Mouse (Mus musculus) monocyte, adult 5-6 weeks (primary cell): ENCODE data around the gene Vav3. TPM values are rescaled to one million over a fixed set of nuclear protein-coding genes. Genes with fewer than 3 reads are reported as not detected.

ENCODE experiments used
- ATAC-seq: fragments of 153-309, 156-312 bp; replicated peaks from 2 replicates; pipeline ENCODE4 v1.8.0; 2017; ENCODE audit warnings: mild to moderate bottlenecking; ENCODE audit not compliant: low TSS enrichment, insufficient number of reproducible peaks, severe bottlenecking, poor library complexity, low FRiP score
- total RNA-seq: library from RNA; stranded (forward); fragments of 200-1000, 200-491, 200-594 nt; gene quantifications from 3 replicates; pipeline ENCODE4 v1.2.3, GENCODE M21; 2017

Vav3 gene
- total RNA-seq, 1 experiment from 2014 or later, result 89.2 TPM

- no peak for ATAC-seq
These were observed 80.0 kb downstream of the Vav3 start for GRCm38 (mm10) chr3:109420403-109420802.

GRCm38 (mm10) chr3:109421019-109421418 lies 80.6 kb downstream of the Vav3 start:
- no peak for ATAC-seq

DNA sequence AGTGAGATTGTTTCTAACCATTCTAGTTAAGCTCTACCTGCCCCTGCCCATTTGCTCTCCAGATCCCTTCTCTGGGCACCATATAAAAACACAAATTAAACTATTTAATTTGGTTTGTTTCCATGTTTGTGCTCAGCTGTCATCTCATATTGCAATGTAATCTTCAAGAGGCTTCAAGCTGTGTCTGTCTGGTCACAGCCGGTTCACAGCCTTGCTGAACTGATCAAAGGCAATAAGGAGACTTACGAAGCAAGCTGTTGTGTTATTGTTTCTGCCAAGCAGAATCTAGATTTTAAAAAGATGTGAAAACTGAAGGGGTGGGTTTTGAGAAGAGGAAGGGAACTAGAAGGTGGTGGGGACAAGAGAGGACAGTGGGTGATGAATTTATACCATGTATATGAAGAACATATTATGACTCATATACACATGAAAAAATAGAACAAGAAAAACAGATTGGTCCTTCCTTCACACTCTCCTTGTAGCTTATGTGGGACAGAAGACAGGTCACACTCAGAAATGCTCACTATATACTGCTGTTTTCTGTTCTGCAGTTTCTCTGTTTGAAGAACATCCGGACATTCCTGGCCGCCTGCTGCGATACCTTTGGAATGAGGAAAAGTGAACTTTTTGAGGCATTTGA lies 83.1 kb downstream of the Vav3 start:
- no peak for ATAC-seq

- ATAC-seq, result no peak
These were observed 90.8 kb downstream of the Vav3 start for GRCm38 (mm10) chr3:109431285-109431684.

GRCm38 (mm10) chr3:109438552-109438951 lies 98.1 kb downstream of the Vav3 start:
- ATAC-seq, result no peak

- ATAC-seq, result 0 out of 2 replicates have a peak, but pooled peaks have one; percentile 38
These were observed 98.8 kb downstream of the Vav3 start for GRCm38 (mm10) chr3:109439253-109439652.

GRCm38 (mm10) chr3:109440001-109440400 lies 99.5 kb downstream of the Vav3 start:
- no peak for ATAC-seq

GRCm38 (mm10) chr3:109444077-109444476 lies 103.6 kb downstream of the Vav3 start:
- ATAC-seq, result no peak

- no peak for ATAC-seq
These were observed 106.5 kb downstream of the Vav3 start for GRCm38 (mm10) chr3:109446903-109447302.

GRCm38 (mm10) chr3:109448249-109448648 lies 107.8 kb downstream of the Vav3 start:
- peak; percentile 89 for ATAC-seq

DNA sequence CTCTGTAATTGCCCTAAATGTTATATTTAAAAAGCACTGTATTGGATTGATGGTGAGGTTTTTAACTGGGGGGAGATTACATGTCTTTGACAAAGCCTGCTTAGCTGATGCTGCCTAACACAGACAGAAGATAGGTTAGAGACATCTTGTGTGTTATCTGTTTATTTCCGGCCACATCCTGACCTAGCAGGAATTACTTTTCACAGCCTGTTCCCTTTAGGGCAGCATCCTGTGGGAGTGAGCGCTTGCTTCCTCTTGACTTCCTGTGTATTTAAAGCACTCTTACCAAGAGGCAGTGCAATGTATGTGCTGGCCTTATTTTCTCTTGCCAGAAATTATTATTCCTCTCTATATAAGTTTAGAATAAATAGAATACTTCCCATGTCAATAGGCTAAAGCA lies 111.5 kb downstream of the Vav3 start:
- ATAC-seq, result no peak

DNA sequence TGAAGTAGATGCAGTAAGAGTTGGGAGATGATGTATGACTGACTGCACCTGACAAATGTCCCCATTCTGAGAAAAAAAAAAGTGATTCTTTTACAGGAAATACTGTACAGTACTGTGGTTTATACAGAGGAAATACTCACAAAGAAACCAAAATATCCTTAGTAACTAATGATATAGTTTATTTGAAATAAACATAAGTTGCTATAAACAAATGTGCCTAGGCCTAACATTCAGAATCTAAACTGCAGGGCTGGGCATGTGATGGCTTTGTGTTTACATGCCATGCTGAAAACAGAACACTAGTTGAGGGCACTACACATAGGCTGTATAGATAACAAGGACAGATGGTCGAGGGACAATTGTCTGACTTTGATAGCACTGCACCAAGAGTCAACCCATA lies 114.2 kb downstream of the Vav3 start:
- ATAC-seq, result no peak

DNA sequence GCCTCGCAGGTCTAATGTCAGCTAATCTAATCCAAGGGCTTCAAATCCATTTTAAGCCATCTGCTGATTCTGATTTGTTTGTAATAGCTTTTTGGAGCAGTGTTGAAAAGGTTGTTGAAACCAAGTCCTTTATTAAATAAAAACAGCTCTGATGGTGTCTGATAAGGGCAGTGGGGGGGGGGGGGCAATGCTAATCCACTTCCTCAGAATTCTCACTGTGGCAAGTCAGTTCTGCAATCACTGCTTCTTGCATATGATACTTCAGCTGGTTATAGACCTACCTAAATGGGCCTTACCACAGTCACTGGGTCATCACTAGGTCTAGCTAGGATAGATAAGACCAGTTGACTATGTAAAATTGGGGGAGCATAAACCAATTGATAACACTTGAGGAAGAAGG lies 115.9 kb downstream of the Vav3 start:
- ATAC-seq, result no peak

GRCm38 (mm10) chr3:109463684-109464083 lies 123.2 kb downstream of the Vav3 start:
- peak; percentile 40; the same call in 1 of the 2 replicates for ATAC-seq

GRCm38 (mm10) chr3:109464600-109464999 lies 124.1 kb downstream of the Vav3 start:
- ATAC-seq, result peak; percentile 93

GRCm38 (mm10) chr3:109466541-109466940 lies 126.1 kb downstream of the Vav3 start:
- no peak for ATAC-seq

DNA sequence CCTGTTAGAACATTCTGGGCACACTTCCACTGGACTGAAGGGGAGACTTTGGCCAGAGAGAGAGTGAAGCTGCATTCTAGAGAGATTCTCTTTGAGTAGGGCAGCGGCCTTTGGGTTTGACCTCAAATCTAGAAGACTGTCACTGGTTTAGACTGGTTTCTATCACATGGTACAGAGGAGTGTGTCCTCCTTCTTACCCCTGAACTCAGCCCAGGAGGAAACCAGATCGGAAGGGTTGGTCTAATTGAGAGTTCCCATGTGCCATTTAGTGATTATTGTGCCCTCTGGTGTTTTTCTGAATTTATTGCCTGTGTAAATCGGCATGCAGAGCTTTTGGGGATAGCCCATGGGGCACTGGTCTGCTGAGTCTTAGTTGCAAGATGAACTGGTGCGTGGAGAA lies 126.8 kb downstream of the Vav3 start:
- no peak for ATAC-seq

DNA sequence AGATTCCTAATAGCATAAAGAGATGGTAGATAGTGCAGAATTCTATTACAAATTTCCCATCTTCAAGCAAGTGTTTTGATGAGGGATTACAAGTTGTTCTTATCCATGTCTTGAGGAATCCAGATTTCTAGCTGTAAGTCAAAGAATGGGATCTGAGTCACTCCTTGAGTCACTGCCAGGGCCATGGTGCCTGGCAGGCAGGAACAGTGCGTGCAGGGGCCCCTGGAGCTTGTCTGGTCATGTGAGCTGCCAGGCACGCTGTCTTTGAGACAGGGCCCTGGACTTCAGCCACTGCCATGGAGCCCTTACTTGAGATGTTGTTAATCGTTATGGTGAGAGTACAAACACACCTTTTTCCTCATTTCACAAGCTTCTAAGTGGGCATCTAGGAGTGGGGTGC lies 129.0 kb downstream of the Vav3 start:
- ATAC-seq, result no peak

- ATAC-seq, result no peak
These were observed 130.3 kb downstream of the Vav3 start for GRCm38 (mm10) chr3:109470651-109471255.

GRCm38 (mm10) chr3:109476521-109476920 lies 136.1 kb downstream of the Vav3 start:
- ATAC-seq, result no peak

DNA sequence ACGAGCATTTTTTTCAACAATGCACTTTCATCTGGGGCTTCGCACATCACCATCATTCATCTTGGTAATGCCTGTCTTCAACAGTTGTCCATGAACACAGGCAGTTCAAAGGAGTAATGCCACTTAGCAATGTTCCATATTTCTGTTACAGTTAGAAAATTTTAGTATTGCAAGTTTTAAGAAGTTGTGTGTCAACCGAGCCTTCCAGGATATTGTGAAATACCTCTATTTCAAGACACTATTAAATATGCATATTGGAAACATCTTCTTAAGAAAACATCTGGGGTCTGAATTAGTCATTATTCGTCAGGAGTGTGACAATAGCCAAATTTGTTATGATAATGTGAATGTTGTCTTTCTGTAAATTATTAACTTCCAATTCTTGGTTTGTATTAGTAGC lies 137.8 kb downstream of the Vav3 start:
- no peak for ATAC-seq
